Mouse (Mus musculus) megakaryocyte, embryonic 14.5 days (primary cell): ENCODE measurements around the gene Tcirg1.

Experiments used
- FLI1 ChIP-seq: IDR thresholded peaks from 2 replicates; pipeline ENCODE4 v1.6.1; 2012; ENCODE audit warnings: low read length, inconsistent platforms, mixed read lengths
- GATA1 ChIP-seq: IDR thresholded peaks from 3 replicates; pipeline ENCODE4 v1.6.1; 2012; ENCODE audit warnings: mixed read lengths, low read length, inconsistent platforms, borderline replicate concordance

DNA sequence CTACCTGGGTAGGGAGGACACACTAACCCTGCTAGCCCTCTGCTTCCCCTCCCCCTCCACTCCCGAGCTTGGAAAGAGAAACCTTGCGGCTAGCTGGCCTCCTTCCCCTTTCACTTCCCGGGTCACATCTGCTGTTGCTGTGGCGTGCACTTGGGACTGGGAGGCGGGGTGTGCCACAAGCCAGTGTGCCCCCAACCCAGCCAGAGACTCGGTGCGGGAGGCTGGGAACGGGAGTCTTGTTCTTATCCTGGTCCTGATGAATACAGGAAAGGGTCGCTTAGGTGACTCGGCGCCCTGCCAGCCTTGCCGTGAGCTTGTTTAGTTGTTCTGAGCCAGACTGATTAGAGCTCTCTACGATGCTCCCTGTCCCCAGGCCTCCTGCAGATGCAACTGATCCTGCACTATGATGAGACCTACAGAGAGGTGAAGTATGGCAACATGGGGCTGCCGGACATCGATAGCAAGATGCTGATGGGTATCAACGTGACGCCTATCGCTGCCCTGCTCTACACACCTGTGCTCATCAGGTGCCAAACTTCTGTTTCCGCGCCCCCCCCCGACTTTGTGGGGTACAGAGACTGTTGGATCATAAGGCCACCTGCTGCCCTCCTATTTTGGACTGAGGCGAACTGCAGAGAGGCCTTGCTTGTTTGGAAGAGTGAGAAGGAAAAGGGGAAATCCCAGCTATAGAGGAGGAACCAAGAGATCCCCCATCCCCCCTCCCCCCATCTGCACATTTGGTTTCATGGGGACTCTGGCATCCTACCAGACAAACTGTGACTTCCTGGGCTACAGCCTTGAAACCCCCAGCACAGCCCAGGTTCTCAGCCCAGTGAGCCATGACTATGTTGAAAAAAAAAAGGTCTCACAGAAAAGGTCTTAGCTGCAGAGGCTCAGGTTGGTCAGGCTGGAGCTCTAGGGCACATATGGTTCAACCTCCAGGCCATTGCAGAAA, 29.2 kb upstream of the Tcirg1 start:
- no peak for TF ChIP-seq GATA1
- no peak for TF ChIP-seq FLI1
